Comparison of ENCODE assay signal across 17 mouse cellular contexts in the genomic region with DNA sequence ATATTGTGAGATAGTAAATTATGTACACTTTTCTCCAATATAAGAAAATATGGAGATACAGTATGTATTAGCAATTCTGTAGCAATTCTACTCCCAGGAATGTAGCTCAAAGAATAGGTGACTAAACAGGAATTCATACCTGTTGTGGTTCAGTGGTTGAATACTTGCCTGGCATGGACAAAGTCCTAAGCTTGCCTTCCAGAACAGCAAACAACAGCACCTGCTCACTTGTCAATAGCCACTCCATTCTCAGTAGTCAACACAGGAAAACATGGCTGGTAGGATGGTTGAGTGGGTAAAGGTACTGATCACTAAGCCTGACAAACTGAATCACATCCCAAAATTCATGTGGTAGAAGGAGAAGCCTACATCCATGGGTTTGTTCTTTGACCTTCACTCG.
"Had no signal": no experiment of that assay in that cellular context is flagged by ENCODE, and none has a peak within 500 bp of the region (broad histone marks: within the 10 kb centered on the region; RNA-seq: fewer than 3 reads in every experiment).

No protein-coding gene starts in this region.

- H3K4me3 ChIP-seq: midbrain, embryonic 10.5 days; midbrain, embryonic 12.5 days; myocyte; neural tube, embryonic 13.5 days; neural tube, embryonic 15.5 days had no signal

- H3K4me1 ChIP-seq: midbrain, embryonic 10.5 days; midbrain, embryonic 12.5 days; neural tube, embryonic 13.5 days; neural tube, embryonic 15.5 days had no signal

- H3K9me3 ChIP-seq: midbrain, embryonic 10.5 days; midbrain, embryonic 12.5 days; neural tube, embryonic 13.5 days; neural tube, embryonic 15.5 days had no signal

- H3K27me3 ChIP-seq: midbrain, embryonic 12.5 days; neural tube, embryonic 13.5 days; neural tube, embryonic 15.5 days had no signal

- H3K36me3 ChIP-seq: midbrain, embryonic 10.5 days; midbrain, embryonic 12.5 days; neural tube, embryonic 13.5 days; neural tube, embryonic 15.5 days had no signal

- H3K27ac ChIP-seq: midbrain, embryonic 10.5 days; midbrain, embryonic 12.5 days; neural tube, embryonic 13.5 days; neural tube, embryonic 15.5 days had no signal

- DNase-seq: lung, embryonic 14.5 days; lung, postnatal 10 days; lung, postnatal 4 days; midbrain, embryonic 14.5 days; retina, postnatal 1 day; right cerebral cortex, adult 18-20 months; right cerebral cortex, postnatal 25 days; right cerebral cortex, postnatal 4 days; spleen, adult 18-20 months; thymus, adult 18-20 months; thymus, postnatal 14 days; thymus, postnatal 36 days had no signal

- H3K9ac ChIP-seq: lung, embryonic 14.5 days; midbrain, embryonic 12.5 days; neural tube, embryonic 13.5 days; neural tube, embryonic 15.5 days had no signal
